Mouse (Mus musculus): Measurements from ENCODE around the gene Mfn1. TPM values are rescaled to one million over a fixed set of nuclear protein-coding genes. Genes with fewer than 3 reads are reported as not detected.

Gene Mfn1
- total and polyA plus RNA-seq, 3 experiments: 7.8 to 71.2 (median 67.9) TPM

GRCm38 (mm10) chr3:32527181-32527580 is 2.1 kb upstream of the Mfn1 start:
- H3K27me3 ChIP-seq (ENCODE audit: insufficient read depth, low read length): no peaks in the 10 kb centered on the region
- ATAC-seq (ENCODE audit: extremely low read depth, insufficient number of reproducible peaks, low FRiP score, poor library complexity, severe bottlenecking): no peak
- peaks cover 4% of the 10 kb centered on the region for H3K4me1 ChIP-seq (ENCODE audit: insufficient read depth, low read depth, low read length)
- TF ChIP-seq GATA2 (IDR thresholded peaks at IDR 0.05; ENCODE audit: borderline replicate concordance, low read depth, low read length) (no peak), POLR2AphosphoS5 (IDR thresholded peaks at IDR 0.05; ENCODE audit: insufficient replicate concordance, low read depth, low read length) (no peak), TAL1 (conservative IDR thresholded peaks at IDR 0.05; ENCODE audit: low read depth, low read length) (no peak), CTCF (IDR thresholded peaks at IDR 0.05; ENCODE audit: low read depth, low read length) (no peak), GATA1 (IDR thresholded peaks at IDR 0.05; ENCODE audit: borderline replicate concordance, low read length) (no peak)
- H3K4me3 ChIP-seq (ENCODE audit: low read depth, low read length): no peak overlapping the region
- no peak for DNase-seq (ENCODE audit: low spot score)
- H3K36me3 ChIP-seq (replicated peaks): peaks cover 22% of the 10 kb centered on the region
- peaks cover 9% of the 10 kb centered on the region for H3K9me3 ChIP-seq (replicated peaks)

GRCm38 (mm10) chr3:32530041-32530440 is 776 bp downstream of the Mfn1 start:
- DNase-seq (ENCODE audit: low spot score): no peak
- ATAC-seq (ENCODE audit: extremely low read depth, insufficient number of reproducible peaks, low FRiP score, poor library complexity, severe bottlenecking): no peak

GRCm38 (mm10) chr3:32535692-32536091 is 6.4 kb downstream of the Mfn1 start:
- TF ChIP-seq TAL1 (conservative IDR thresholded peaks at IDR 0.05; ENCODE audit: low read depth, low read length): no peak
- TF ChIP-seq POLR2AphosphoS5 (IDR thresholded peaks at IDR 0.05; ENCODE audit: insufficient replicate concordance, low read depth, low read length): no peak
- TF ChIP-seq CTCF (IDR thresholded peaks at IDR 0.05; ENCODE audit: low read depth, low read length): no peak
- TF ChIP-seq GATA1 (IDR thresholded peaks at IDR 0.05; ENCODE audit: borderline replicate concordance, low read length): no peak
- TF ChIP-seq GATA2 (IDR thresholded peaks at IDR 0.05; ENCODE audit: borderline replicate concordance, low read depth, low read length): no peak
- Histone ChIP-seq H3K36me3 (replicated peaks) (peaks cover 86% of the 10 kb centered on the region), H3K27me3 (ENCODE audit: insufficient read depth, low read length) (no peaks in the 10 kb centered on the region), H3K4me1 (ENCODE audit: insufficient read depth, low read depth, low read length) (peaks cover 11% of the 10 kb centered on the region), H3K4me3 (ENCODE audit: low read depth, low read length) (no peak overlapping the region), H3K9me3 (replicated peaks) (no peaks in the 10 kb centered on the region)
- DNase-seq (ENCODE audit: low spot score) (no peak), ATAC-seq (ENCODE audit: extremely low read depth, insufficient number of reproducible peaks, low FRiP score, poor library complexity, severe bottlenecking) (no peak)

More at GRCm38 (mm10) chr3:32530041-32530440, 776 bp downstream of the Mfn1 start:
- TF ChIP-seq GATA1 (IDR thresholded peaks at IDR 0.05; ENCODE audit: borderline replicate concordance, low read length): no peak
- no peak for TF ChIP-seq CTCF (IDR thresholded peaks at IDR 0.05; ENCODE audit: low read depth, low read length)
- no peak for TF ChIP-seq POLR2AphosphoS5 (IDR thresholded peaks at IDR 0.05; ENCODE audit: insufficient replicate concordance, low read depth, low read length)
- no peak for TF ChIP-seq GATA2 (IDR thresholded peaks at IDR 0.05; ENCODE audit: borderline replicate concordance, low read depth, low read length)
- TF ChIP-seq TAL1 (conservative IDR thresholded peaks at IDR 0.05; ENCODE audit: low read depth, low read length): no peak
- Histone ChIP-seq H3K9me3 (replicated peaks) (peaks cover 9% of the 10 kb centered on the region), H3K4me3 (ENCODE audit: low read depth, low read length) (peak overlapping the region; percentile 96), H3K4me1 (ENCODE audit: insufficient read depth, low read depth, low read length) (peaks cover 7% of the 10 kb centered on the region), H3K27me3 (ENCODE audit: insufficient read depth, low read length) (no peaks in the 10 kb centered on the region), H3K36me3 (replicated peaks) (peaks cover 41% of the 10 kb centered on the region)

- peaks cover 11% of the 10 kb centered on the region for H3K4me1 ChIP-seq (ENCODE audit: insufficient read depth, low read depth, low read length)
- TF ChIP-seq GATA2 (IDR thresholded peaks at IDR 0.05; ENCODE audit: borderline replicate concordance, low read depth, low read length) (no peak), CTCF (IDR thresholded peaks at IDR 0.05; ENCODE audit: low read depth, low read length) (no peak), TAL1 (conservative IDR thresholded peaks at IDR 0.05; ENCODE audit: low read depth, low read length) (no peak), POLR2AphosphoS5 (IDR thresholded peaks at IDR 0.05; ENCODE audit: insufficient replicate concordance, low read depth, low read length) (no peak), GATA1 (IDR thresholded peaks at IDR 0.05; ENCODE audit: borderline replicate concordance, low read length) (no peak)
- ATAC-seq (ENCODE audit: extremely low read depth, insufficient number of reproducible peaks, low FRiP score, poor library complexity, severe bottlenecking): no peak
- H3K36me3 ChIP-seq (replicated peaks): peaks cover 83% of the 10 kb centered on the region
- no peak for DNase-seq (ENCODE audit: low spot score)
- H3K9me3 ChIP-seq (replicated peaks): no peaks in the 10 kb centered on the region
- no peaks in the 10 kb centered on the region for H3K27me3 ChIP-seq (ENCODE audit: insufficient read depth, low read length)
- H3K4me3 ChIP-seq (ENCODE audit: low read depth, low read length): no peak overlapping the region
Measured at GRCm38 (mm10) chr3:32537556-32537955, 8.3 kb downstream of the Mfn1 start.

- ATAC-seq (ENCODE audit: extremely low read depth, insufficient number of reproducible peaks, low FRiP score, poor library complexity, severe bottlenecking): no peak
- no peaks in the 10 kb centered on the region for H3K27me3 ChIP-seq (ENCODE audit: insufficient read depth, low read length)
- no peak for DNase-seq (ENCODE audit: low spot score)
- H3K4me1 ChIP-seq (ENCODE audit: insufficient read depth, low read depth, low read length): peaks cover 11% of the 10 kb centered on the region
- H3K36me3 ChIP-seq (replicated peaks): peaks cover 83% of the 10 kb centered on the region
- H3K9me3 ChIP-seq (replicated peaks): no peaks in the 10 kb centered on the region
- no peak for TF ChIP-seq GATA1 (IDR thresholded peaks at IDR 0.05; ENCODE audit: borderline replicate concordance, low read length)
- TF ChIP-seq TAL1 (conservative IDR thresholded peaks at IDR 0.05; ENCODE audit: low read depth, low read length): no peak
- no peak overlapping the region for H3K4me3 ChIP-seq (ENCODE audit: low read depth, low read length)
Measured at GRCm38 (mm10) chr3:32538091-32538490, 8.8 kb downstream of the Mfn1 start.

- TF ChIP-seq GATA1 (IDR thresholded peaks at IDR 0.05; ENCODE audit: borderline replicate concordance, low read length): no peak
- TF ChIP-seq POLR2AphosphoS5 (IDR thresholded peaks at IDR 0.05; ENCODE audit: insufficient replicate concordance, low read depth, low read length): no peak
- TF ChIP-seq GATA2 (IDR thresholded peaks at IDR 0.05; ENCODE audit: borderline replicate concordance, low read depth, low read length): no peak
- TF ChIP-seq TAL1 (conservative IDR thresholded peaks at IDR 0.05; ENCODE audit: low read depth, low read length): no peak
Measured at GRCm38 (mm10) chr3:32553061-32553460, 23.8 kb downstream of the Mfn1 start.

GRCm38 (mm10) chr3:32563401-32563800 is 34.1 kb downstream of the Mfn1 start:
- no peak for ATAC-seq (ENCODE audit: extremely low read depth, insufficient number of reproducible peaks, low FRiP score, poor library complexity, severe bottlenecking)
- Histone ChIP-seq H3K36me3 (replicated peaks) (peaks cover 78% of the 10 kb centered on the region), H3K9me3 (replicated peaks) (peaks cover 4% of the 10 kb centered on the region), H3K4me1 (ENCODE audit: insufficient read depth, low read depth, low read length) (no peaks in the 10 kb centered on the region), H3K4me3 (ENCODE audit: low read depth, low read length) (no peak overlapping the region), H3K27me3 (ENCODE audit: insufficient read depth, low read length) (no peaks in the 10 kb centered on the region)
- TF ChIP-seq TAL1 (conservative IDR thresholded peaks at IDR 0.05; ENCODE audit: low read depth, low read length) (no peak), GATA2 (IDR thresholded peaks at IDR 0.05; ENCODE audit: borderline replicate concordance, low read depth, low read length) (no peak), CTCF (IDR thresholded peaks at IDR 0.05; ENCODE audit: low read depth, low read length) (no peak), POLR2AphosphoS5 (IDR thresholded peaks at IDR 0.05; ENCODE audit: insufficient replicate concordance, low read depth, low read length) (no peak), GATA1 (IDR thresholded peaks at IDR 0.05; ENCODE audit: borderline replicate concordance, low read length) (no peak)
- DNase-seq (ENCODE audit: low spot score): no peak

More at GRCm38 (mm10) chr3:32553061-32553460, 23.8 kb downstream of the Mfn1 start:
- Histone ChIP-seq H3K4me3 (ENCODE audit: low read depth, low read length) (no peak overlapping the region), H3K4me1 (ENCODE audit: insufficient read depth, low read depth, low read length) (no peaks in the 10 kb centered on the region), H3K36me3 (replicated peaks) (peaks cover 51% of the 10 kb centered on the region), H3K9me3 (replicated peaks) (no peaks in the 10 kb centered on the region), H3K27me3 (ENCODE audit: insufficient read depth, low read length) (no peaks in the 10 kb centered on the region)
- no peak for ATAC-seq (ENCODE audit: extremely low read depth, insufficient number of reproducible peaks, low FRiP score, poor library complexity, severe bottlenecking)
- DNase-seq (ENCODE audit: low spot score): no peak
